Mouse (Mus musculus) T-helper 17 cell (primary cell): ENCODE results near the gene Ccdc22.

Experiments
- in situ Hi-C, 2 experiments: fragments of 300-600 bp; cut with MboI, MseI; formaldehyde crosslinking; loops; 1 replicate in 1 of 2; 2 replicates in 1 of 2; pipeline ENCODE4 v1.15.1; 2025; ENCODE audit warnings: high pct_unique_total_duplicates in 2 of 2

Ccdc22 gene

GRCm38 (mm10) chrX:7574087-7574884 lies 31.0 kb downstream of the Ccdc22 start, which contains the start of gene Ppp1r3f:
Gene Ppp1r3f (minus strand): TSS chrX:7574283.
- in situ Hi-C loops, result no loop called here

- in situ Hi-C loops, result no loop called here
Observed at GRCm38 (mm10) chrX:7573176-7574086, 31.9 kb downstream of the Ccdc22 start, which contains the start of gene Foxp3. Gene Foxp3 (plus strand): TSS chrX:7573644.

- in situ Hi-C loops, result no loop called here
Observed at GRCm38 (mm10) chrX:7572466-7572865, 32.9 kb downstream of the Ccdc22 start.

- in situ Hi-C loops, result no loop called here
Observed at GRCm38 (mm10) chrX:7571565-7572136, 33.7 kb downstream of the Ccdc22 start.

- in situ Hi-C loops, result no loop called here
Observed at GRCm38 (mm10) chrX:7570481-7571175, 34.7 kb downstream of the Ccdc22 start.

GRCm38 (mm10) chrX:7567491-7567890 lies 37.8 kb downstream of the Ccdc22 start:
- in situ Hi-C loops, result no loop called here

GRCm38 (mm10) chrX:7566352-7566751 lies 39.0 kb downstream of the Ccdc22 start:
- in situ Hi-C loops, result no loop called here

GRCm38 (mm10) chrX:7563076-7563475 lies 42.2 kb downstream of the Ccdc22 start:
- in situ Hi-C loops, result no loop called here

- in situ Hi-C loops, result no loop called here
Observed at GRCm38 (mm10) chrX:7553474-7553873, 51.8 kb downstream of the Ccdc22 start.
